Comparison of ENCODE assay signal across 8 mouse cellular contexts in the genomic region with DNA sequence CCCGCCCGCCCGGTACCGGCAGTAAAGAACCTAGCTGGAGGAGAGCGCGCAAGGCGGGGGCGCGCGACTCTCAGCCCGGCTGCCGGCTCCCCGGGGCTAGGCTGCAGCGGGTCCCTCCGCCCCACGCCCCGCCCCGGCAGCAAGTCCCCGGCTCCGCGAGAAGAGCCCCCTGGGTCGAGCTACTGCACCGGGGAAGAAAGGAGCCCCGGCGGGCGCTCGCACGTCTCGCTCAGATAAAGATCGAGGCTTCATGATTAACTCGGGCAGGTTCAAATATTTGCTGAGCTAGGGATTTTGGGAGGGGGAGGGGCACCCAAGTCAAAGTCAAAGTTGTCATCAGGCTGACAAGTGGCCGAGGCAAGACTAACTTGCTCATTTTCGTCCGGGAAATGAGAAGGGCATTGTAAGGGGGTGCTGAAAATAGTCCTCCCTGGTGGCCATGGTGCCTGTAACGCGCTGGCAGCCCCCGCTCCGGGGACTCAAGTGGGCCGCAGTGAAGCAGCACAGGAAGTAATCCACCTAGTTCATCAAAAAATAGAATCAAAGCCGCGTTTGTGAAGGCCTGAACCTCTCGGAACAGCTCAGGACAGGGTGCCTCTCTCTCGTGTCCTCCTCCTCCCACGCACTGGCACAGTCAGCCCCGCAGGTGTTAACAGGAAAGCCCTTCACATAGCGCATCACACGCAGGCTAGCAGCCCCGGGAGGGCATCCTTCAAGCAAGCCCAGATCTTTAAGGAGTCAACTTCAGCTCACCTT.
DNase-seq lines count a peak whose midpoint lies in the region; ATAC-seq and TF ChIP-seq lines count a peak whose summit lies in the region.

No protein-coding gene starts in this region.

- H3K4me2 ChIP-seq in forebrain, embryonic 14.5 days (ENCODE audit: low read length) = peak overlapping the region; percentile 91
- peak overlapping the region; percentile 97 for H3K4me2 ChIP-seq in hindbrain, embryonic 14.5 days (replicated peaks)

- ATAC-seq in forebrain, embryonic 14.5 days = peak; percentile 57
- peak; percentile 41; the same call in 1 of the 2 replicates for ATAC-seq in hindbrain, embryonic 14.5 days (ENCODE audit: low FRiP score)
- peak; percentile 25 for ATAC-seq in megakaryocyte, adult 5-6 weeks (ENCODE audit: poor library complexity, severe bottlenecking)

- peak overlapping the region; percentile 75 for H3K9ac ChIP-seq in forebrain, embryonic 14.5 days (ENCODE audit: low read length)
- H3K9ac ChIP-seq in hindbrain, embryonic 14.5 days = peak overlapping the region; percentile 81

- peaks cover 43% of the 10 kb centered on the region for H3K4me1 ChIP-seq in E14TG2a.4 (replicated peaks; ENCODE audit: low read depth, low read length)
- H3K4me1 ChIP-seq in brown adipose tissue, adult 24 weeks (ENCODE audit: control insufficient read depth, insufficient read depth, insufficient read length, low read length) = peaks cover 4% of the 10 kb centered on the region
- peaks cover 23% of the 10 kb centered on the region for H3K4me1 ChIP-seq in forebrain, embryonic 14.5 days (ENCODE audit: control insufficient read depth, insufficient read depth, low read length)
- peaks cover 45% of the 10 kb centered on the region for H3K4me1 ChIP-seq in hindbrain, embryonic 14.5 days (replicated peaks; ENCODE audit: control insufficient read depth, insufficient read depth, low read length)

- no peaks in the 10 kb centered on the region for H3K9me3 ChIP-seq in E14TG2a.4 (ENCODE audit: low read length)
- no peaks in the 10 kb centered on the region for H3K9me3 ChIP-seq in forebrain, embryonic 14.5 days (replicated peaks; ENCODE audit: control insufficient read depth, low read length)
- no peaks in the 10 kb centered on the region for H3K9me3 ChIP-seq in hindbrain, embryonic 14.5 days (ENCODE audit: control insufficient read depth, low read length)

- peaks cover 8% of the 10 kb centered on the region for H3K27me3 ChIP-seq in E14TG2a.4 (ENCODE audit: insufficient read depth, low read length)
- H3K27me3 ChIP-seq in forebrain, embryonic 14.5 days (replicated peaks; ENCODE audit: control insufficient read depth, insufficient read depth, low read length) = no peaks in the 10 kb centered on the region
- H3K27me3 ChIP-seq in hindbrain, embryonic 14.5 days (ENCODE audit: control insufficient read depth, insufficient read depth, low read length) = no peaks in the 10 kb centered on the region

- intact Hi-C loops in left cerebral cortex, adult 2 months (cut with DNase I) = loop anchor here (1.0 to 5.0 kb wide), 7 partner anchors 188 to 848 kb away; no protein-coding TSS in a partner anchor

- peak; percentile 55 for DNase-seq in forebrain, embryonic 14.5 days (ENCODE audit: low spot score)
- DNase-seq in hindbrain, embryonic 14.5 days (ENCODE audit: low spot score) = peak; percentile 44
- DNase-seq in left cerebral cortex, adult 2 months (ENCODE audit: extremely low spot score in 1 of 2, low spot score in 2 of 2) = peak; percentile 67 to 68
- DNase-seq in right cerebral cortex, adult 2 months (ENCODE audit: low spot score in 2 of 2) = peak; percentile 66 to 73
- DNase-seq in urinary bladder, adult 2 months (ENCODE audit: low spot score) = peak; percentile 65

- H3K27ac ChIP-seq in brown adipose tissue, adult 24 weeks (replicated peaks; ENCODE audit: low read depth, low read length) = peak overlapping the region; percentile 83
- no peak overlapping the region for H3K27ac ChIP-seq in forebrain, embryonic 14.5 days (ENCODE audit: low read depth, low read length)
- peak overlapping the region; percentile 69 for H3K27ac ChIP-seq in hindbrain, embryonic 14.5 days
- H3K27ac ChIP-seq in left cerebral cortex, adult 2 months = peak overlapping the region; percentile 97

- TF ChIP-seq CTCF in E14TG2a.4 (conservative IDR thresholded peaks at IDR 0.05; ENCODE audit: low read length) = no peak
- no peak for TF ChIP-seq CTCF in left cerebral cortex, adult 2 months (IDR thresholded peaks at IDR 0.05)

- peak overlapping the region; percentile 79 for H3K4me3 ChIP-seq in E14TG2a.4 (replicated peaks; ENCODE audit: low read length)
- H3K4me3 ChIP-seq in brown adipose tissue, adult 24 weeks (ENCODE audit: insufficient read depth, low read depth, low read length) = peak overlapping the region; percentile 62
- peak overlapping the region; percentile 58 for H3K4me3 ChIP-seq in forebrain, embryonic 14.5 days (ENCODE audit: low read depth, low read length)
- H3K4me3 ChIP-seq in hindbrain, embryonic 14.5 days (replicated peaks; ENCODE audit: low read length) = peak overlapping the region; percentile 58
- H3K4me3 ChIP-seq in left cerebral cortex, adult 2 months = peak overlapping the region; percentile 72

- 0 out of 2 replicates have a peak, but pooled peaks cover under 1% of the 10 kb centered on the region for H3K36me3 ChIP-seq in E14TG2a.4 (ENCODE audit: insufficient read depth, low read length)
- no peaks in the 10 kb centered on the region for H3K36me3 ChIP-seq in forebrain, embryonic 14.5 days (ENCODE audit: control insufficient read depth, insufficient read depth, low read length)
- H3K36me3 ChIP-seq in hindbrain, embryonic 14.5 days (replicated peaks; ENCODE audit: control insufficient read depth, insufficient read depth) = no peaks in the 10 kb centered on the region

- 2% methylated on average over 46 of the region's 48 CpGs for WGBS in forebrain, embryonic 14.5 days
- under 1% methylated on average over 48 of the region's 48 CpGs for whole genome bisulfite sequencing in hindbrain, embryonic 14.5 days
